ENCODE assay signal across 11 mouse cellular contexts in the genomic region with DNA sequence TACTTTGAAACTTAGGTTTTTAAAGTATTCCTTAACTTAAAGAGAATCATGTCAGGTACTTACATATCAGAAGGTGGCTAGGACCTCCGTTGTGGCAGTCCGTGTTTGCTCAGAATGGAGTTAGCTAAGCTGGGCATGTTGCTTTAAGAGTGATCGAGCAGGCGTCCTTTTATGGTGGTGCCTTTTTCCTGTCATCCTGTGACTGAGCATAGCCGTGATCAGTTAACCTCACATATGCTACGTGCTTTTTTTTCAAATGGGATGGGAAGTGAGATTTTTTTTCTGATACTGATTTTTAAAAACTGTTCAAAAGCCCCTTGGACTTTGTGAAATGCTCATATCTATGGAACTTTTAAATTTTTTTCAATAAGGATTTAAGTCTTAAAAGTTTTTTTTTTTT. TPM values are rescaled to one million over a fixed set of nuclear protein-coding genes. Genes with fewer than 3 reads are reported as not detected.
DNase-seq lines count a peak whose midpoint lies in the region; ATAC-seq and TF ChIP-seq lines count a peak whose summit lies in the region.
"Had no signal": no experiment of that assay in that cellular context is flagged by ENCODE, and none has a peak within 500 bp of the region (broad histone marks: within the 10 kb centered on the region; RNA-seq: fewer than 3 reads in every experiment).

A gene (minus strand): TSS at position 206 of the 400 bp plus-strand sequence.

- DNase-seq in gastrocnemius, adult 2 months = no peak
- DNase-seq in gastrocnemius, adult 8-10 months (ENCODE audit: low spot score in 2 of 2) = no peak
- DNase-seq in spleen, adult 2 months (ENCODE audit: low read depth in 1 of 2, low spot score in 2 of 2) = peak; percentile 64 to 68
- no peak for DNase-seq in spleen, postnatal 4 days (ENCODE audit: low spot score in 2 of 2)
- DNase-seq in cerebellum, adult 11-12 months = no peak
- DNase-seq: adrenal gland, adult 2 months had no signal

- peaks cover 4% of the 10 kb centered on the region; the same call in 1 of the 2 replicates for H3K36me3 ChIP-seq in spleen, adult 2 months (ENCODE audit: control insufficient read depth, insufficient read depth, low read length)
- H3K36me3 ChIP-seq in intestine, embryonic 15.5 days = no peaks in the 10 kb centered on the region
- no peaks in the 10 kb centered on the region for H3K36me3 ChIP-seq in stomach, embryonic 15.5 days
- no peaks in the 10 kb centered on the region for H3K36me3 ChIP-seq in midbrain, embryonic 16.5 days (ENCODE audit: control insufficient read depth, insufficient read depth, low read length)
- H3K36me3 ChIP-seq: embryonic facial prominence, embryonic 15.5 days; neural tube, embryonic 13.5 days had no signal

- no peak within 1 kb of the TSS for H3K9ac ChIP-seq in intestine, embryonic 15.5 days
- H3K9ac ChIP-seq in stomach, embryonic 15.5 days = no peak within 1 kb of the TSS
- H3K9ac ChIP-seq in midbrain, embryonic 16.5 days (ENCODE audit: low read depth, low read length) = no peak within 1 kb of the TSS
- H3K9ac ChIP-seq: embryonic facial prominence, embryonic 15.5 days; neural tube, embryonic 13.5 days had no signal

- no peak for ATAC-seq in intestine, embryonic 15.5 days
- ATAC-seq in stomach, embryonic 15.5 days (ENCODE audit: insufficient read depth, low FRiP score, low read depth) = no peak
- ATAC-seq in midbrain, embryonic 16.5 days = no peak

- TF ChIP-seq POLR2A in spleen, adult 2 months (IDR thresholded peaks at IDR 0.05; ENCODE audit: low read depth, low read length) = peak; percentile 65

- H3K4me1 ChIP-seq in spleen, adult 2 months (ENCODE audit: control insufficient read depth, insufficient read depth, insufficient read length) = peaks cover 29% of the 10 kb centered on the region
- peaks cover 14% of the 10 kb centered on the region for H3K4me1 ChIP-seq in intestine, embryonic 15.5 days (replicated peaks)
- peaks cover 24% of the 10 kb centered on the region for H3K4me1 ChIP-seq in stomach, embryonic 15.5 days
- H3K4me1 ChIP-seq in midbrain, embryonic 16.5 days (ENCODE audit: control insufficient read depth, insufficient read depth, low read length) = no peaks in the 10 kb centered on the region
- H3K4me1 ChIP-seq: embryonic facial prominence, embryonic 15.5 days had no signal

- 7% methylated on average over 6 of the region's 6 CpGs for WGBS in spleen, adult 2 months
- WGBS in intestine, embryonic 15.5 days = 30% methylated on average over 6 of the region's 6 CpGs
- 33% methylated on average over 6 of the region's 6 CpGs for WGBS in stomach, embryonic 15.5 days
- 61% methylated on average over 6 of the region's 6 CpGs for WGBS in midbrain, embryonic 16.5 days

- intact Hi-C loops in gastrocnemius, adult 2 months (cut with DNase I) = no loop called here

- no peaks in the 10 kb centered on the region for H3K27me3 ChIP-seq in spleen, adult 2 months (ENCODE audit: control insufficient read depth, insufficient read depth, low read length)
- no peaks in the 10 kb centered on the region for H3K27me3 ChIP-seq in intestine, embryonic 15.5 days (replicated peaks)
- no peaks in the 10 kb centered on the region for H3K27me3 ChIP-seq in stomach, embryonic 15.5 days (replicated peaks)
- no peaks in the 10 kb centered on the region for H3K27me3 ChIP-seq in midbrain, embryonic 16.5 days (ENCODE audit: control insufficient read depth, insufficient read depth, low read depth, low read length)
- H3K27me3 ChIP-seq: embryonic facial prominence, embryonic 15.5 days; neural tube, embryonic 13.5 days had no signal

- H3K4me3 ChIP-seq in gastrocnemius, adult 2 months = peak within 1 kb of the TSS; percentile 48
- peak within 1 kb of the TSS; percentile 56 for H3K4me3 ChIP-seq in spleen, adult 2 months (ENCODE audit: extremely low read depth, insufficient read depth, insufficient read length)
- H3K4me3 ChIP-seq in intestine, embryonic 15.5 days (replicated peaks) = peak within 1 kb of the TSS; percentile 2; the same call in 1 of the 2 replicates
- peak within 1 kb of the TSS; percentile 5 for H3K4me3 ChIP-seq in stomach, embryonic 15.5 days (replicated peaks)
- no peak within 1 kb of the TSS for H3K4me3 ChIP-seq in midbrain, embryonic 16.5 days (ENCODE audit: low read depth, low read length)
- H3K4me3 ChIP-seq: embryonic facial prominence, embryonic 15.5 days; neural tube, embryonic 13.5 days had no signal

- no peak within 1 kb of the TSS; the same call in 1 of the 2 replicates for H3K4me2 ChIP-seq in intestine, embryonic 15.5 days (replicated peaks)
- peak within 1 kb of the TSS; percentile 31 for H3K4me2 ChIP-seq in stomach, embryonic 15.5 days
- H3K4me2 ChIP-seq in midbrain, embryonic 16.5 days (ENCODE audit: low read length) = no peak within 1 kb of the TSS
- H3K4me2 ChIP-seq: embryonic facial prominence, embryonic 15.5 days; neural tube, embryonic 13.5 days had no signal

- H3K9me3 ChIP-seq in intestine, embryonic 15.5 days = no peaks in the 10 kb centered on the region
- H3K9me3 ChIP-seq in stomach, embryonic 15.5 days = no peaks in the 10 kb centered on the region
- H3K9me3 ChIP-seq in midbrain, embryonic 16.5 days (replicated peaks; ENCODE audit: control insufficient read depth, low read length, poor library complexity, severe bottlenecking) = no peaks in the 10 kb centered on the region
- H3K9me3 ChIP-seq: embryonic facial prominence, embryonic 15.5 days; neural tube, embryonic 13.5 days had no signal

- H3K27ac ChIP-seq in gastrocnemius, adult 2 months = peak within 1 kb of the TSS; percentile 13; the same call in 1 of the 2 replicates
- peak within 1 kb of the TSS; percentile 94 for H3K27ac ChIP-seq in spleen, adult 2 months (ENCODE audit: insufficient read depth, low read length)
- no peak within 1 kb of the TSS for H3K27ac ChIP-seq in intestine, embryonic 15.5 days
- peak within 1 kb of the TSS; percentile 42; the same call in 1 of the 2 replicates for H3K27ac ChIP-seq in stomach, embryonic 15.5 days
- H3K27ac ChIP-seq in midbrain, embryonic 16.5 days (ENCODE audit: low read length) = no peak within 1 kb of the TSS
- H3K27ac ChIP-seq: embryonic facial prominence, embryonic 15.5 days; neural tube, embryonic 13.5 days had no signal

- TF ChIP-seq CTCF in gastrocnemius, adult 2 months (IDR thresholded peaks at IDR 0.05) = no peak
- TF ChIP-seq CTCF in spleen, adult 2 months (IDR thresholded peaks at IDR 0.05; ENCODE audit: extremely low read depth, insufficient read depth, insufficient read length, insufficient replicate concordance) = no peak

RNA-seq across cellular contexts. Expression of the gene that starts here (rescaled TPM):
- total RNA-seq in gastrocnemius, adult 2 months (2021) = under 1 TPM; 0.17 to 0.41 TPM
- total RNA-seq in gastrocnemius, adult 8-10 months (2022) = under 1 TPM; 0.15 to 0.38 (median 0.23) TPM
- 19.3 and 21.5 TPM in 2 replicates for polyA plus RNA-seq in spleen, adult 2 months (2012; rRNA removed)
- polyA plus RNA-seq in intestine, embryonic 15.5 days (2015; fragmentation: Nextera tagmentation; extraction: Ambion mirVana) = 3.7 TPM in 2 replicates
- 4.1 and 4.3 TPM in 2 replicates for polyA plus RNA-seq in stomach, embryonic 15.5 days (2015; fragmentation: Nextera tagmentation; extraction: Ambion mirVana)
- 0.76 and 0.89 TPM in 2 replicates for polyA plus RNA-seq in midbrain, embryonic 16.5 days (2015; fragmentation: Nextera tagmentation; extraction: Ambion mirVana)

Comparison
In these comparisons a context has a peak if more than half of its experiments do, and no peak if none do; other contexts are left out.
1. DNase-seq: peak in spleen, adult 2 months (2 of 2); none in gastrocnemius, adult 2 months (single experiment), gastrocnemius, adult 8-10 months (0 of 2), spleen, postnatal 4 days (0 of 2) and cerebellum, adult 11-12 months (single experiment).
2. H3K27ac ChIP-seq: peak in gastrocnemius, adult 2 months (single experiment), spleen, adult 2 months (single experiment) and stomach, embryonic 15.5 days (single experiment); none in intestine, embryonic 15.5 days (single experiment) and midbrain, embryonic 16.5 days (single experiment).